Mouse (Mus musculus) stomach, postnatal 0 days (tissue): ENCODE results near the gene Pde4dip. TPM values are rescaled to one million over a fixed set of nuclear protein-coding genes. Genes with fewer than 3 reads are reported as not detected.
A peak's percentile ranks its signal among the peaks of the same experiment; 100 is the strongest.

Source experiments
- ATAC-seq: fragments of 200-750 bp; cut with Nextera tagmentation; 2 replicates; pipeline ENCODE4 v1.8.0; 2017; ENCODE audit not compliant: low FRiP score, low TSS enrichment
- DNase-seq: peaks from one replicate; pipeline ENCODE4 v3.0.0-alpha.2; 2016; ENCODE audit warnings: low spot score
- H3K27ac ChIP-seq: fragments of 300-500 bp; sonication (generic); replicated peaks from 2 replicates; pipeline ENCODE4 v1.5.1; 2014; ENCODE audit warnings: mild to moderate bottlenecking, control low read depth
- H3K27me3 ChIP-seq: fragments of 300-500 bp; sonication (generic); 2 replicates; pipeline ENCODE4 v1.6.1; 2014; ENCODE audit warnings: low read length; ENCODE audit not compliant: control insufficient read depth, insufficient read depth
- H3K36me3 ChIP-seq: fragments of 300-500 bp; sonication (generic); 2 replicates; pipeline ENCODE4 v1.6.1; 2014; ENCODE audit warnings: low read length, mixed read lengths; ENCODE audit not compliant: control insufficient read depth, insufficient read depth
- H3K4me1 ChIP-seq: fragments of 300-500 bp; sonication (generic); replicated peaks from 2 replicates; pipeline ENCODE4 v1.6.1; 2014; ENCODE audit warnings: antibody characterized with exemption; ENCODE audit not compliant: control insufficient read depth, insufficient read depth
- H3K4me2 ChIP-seq: fragments of 300-500 bp; sonication (generic); replicated peaks from 2 replicates; pipeline ENCODE4 v1.6.1; 2014; ENCODE audit warnings: low read depth, mild to moderate bottlenecking, control low read depth, moderate library complexity
- H3K4me3 ChIP-seq: fragments of 300-500 bp; sonication (generic); 2 replicates; pipeline ENCODE4 v1.5.1; 2014; ENCODE audit warnings: low read depth, low read length, control low read depth
- H3K9ac ChIP-seq: fragments of 300-500 bp; sonication (generic); 2 replicates; pipeline ENCODE4 v1.6.1; 2014; ENCODE audit warnings: mild to moderate bottlenecking, low read length, control low read depth, mixed read lengths
- H3K9me3 ChIP-seq: fragments of 300-500 bp; sonication (generic); 2 replicates; pipeline ENCODE4 v1.6.1; 2016; ENCODE audit warnings: low read length; ENCODE audit not compliant: control insufficient read depth
- CTCF ChIP-seq: IDR thresholded peaks from 2 replicates; pipeline ENCODE4 v1.5.1; 2016; ENCODE audit warnings: antibody characterized with exemption, low read depth, mild to moderate bottlenecking, moderate library complexity
- EP300 ChIP-seq: optimal IDR thresholded peaks from 2 replicates; pipeline ENCODE3; 2016; ENCODE audit warnings: antibody characterized with exemption
- WGBS: fragments of 180-500 bp; shearing (Covaris S2); extraction: QIAGEN DNeasy Blood & Tissue Kit; methylation state at CpG from one replicate; pipeline ENCODE4 v1.1.7; 2014; 5-methylcytosine and 5-hydroxymethylcytosine counted together
- polyA plus RNA-seq: library from polyadenylated mRNA; unstranded; fragments of >200 nt; fragmentation: Nextera tagmentation; extraction: Ambion mirVana; gene quantifications from 2 replicates; pipeline ENCODE4 v1.2.1, GENCODE M21; 2015

The Pde4dip gene
- polyA plus RNA-seq, 1 experiment from 2014 or later = 9.9 TPM

- TF ChIP-seq EP300 (no peak), CTCF (0 out of 2 replicates have a peak, but pooled peaks have one; percentile 19)
- Histone ChIP-seq H3K4me3 (peak overlapping the region; percentile 86), H3K9ac (peak overlapping the region; percentile 74), H3K9me3 (no peaks in the 10 kb centered on the region), H3K4me2 (peak overlapping the region; percentile 86), H3K27me3 (no peaks in the 10 kb centered on the region), H3K4me1 (peaks cover 8% of the 10 kb centered on the region; the same call in 1 of the 2 replicates), H3K36me3 (0 out of 2 replicates have a peak, but pooled peaks cover 3% of the 10 kb centered on the region), H3K27ac (peak overlapping the region; percentile 88)
- ATAC-seq (no peak), DNase-seq (no peak)
- WGBS = 1% methylated on average over 40 of the region's 40 CpGs
Observed at GRCm38 (mm10) chr3:97767041-97767770, 121.3 kb downstream of the Pde4dip start.

- TF ChIP-seq EP300 = no peak
- Histone ChIP-seq H3K4me1 (peaks cover 8% of the 10 kb centered on the region; the same call in 1 of the 2 replicates), H3K4me2 (peak overlapping the region; percentile 86), H3K9me3 (no peaks in the 10 kb centered on the region), H3K36me3 (0 out of 2 replicates have a peak, but pooled peaks cover 3% of the 10 kb centered on the region), H3K4me3 (peak overlapping the region; percentile 86), H3K27ac (no peak overlapping the region), H3K9ac (peak overlapping the region; percentile 74), H3K27me3 (no peaks in the 10 kb centered on the region)
- WGBS = 29% methylated on average over 9 of the region's 9 CpGs
- no peak for ATAC-seq
- DNase-seq = no peak
Observed at GRCm38 (mm10) chr3:97766459-97766858, 122.0 kb downstream of the Pde4dip start.

GRCm38 (mm10) chr3:97764152-97764551 lies 124.4 kb downstream of the Pde4dip start:
- no peak overlapping the region for H3K4me3 ChIP-seq
- 0 out of 2 replicates have a peak, but pooled peaks cover 3% of the 10 kb centered on the region for H3K36me3 ChIP-seq
- H3K4me1 ChIP-seq = peaks cover 8% of the 10 kb centered on the region; the same call in 1 of the 2 replicates
- peak overlapping the region; percentile 36; the same call in 1 of the 2 replicates for H3K27ac ChIP-seq
- H3K9ac ChIP-seq = no peak overlapping the region
- no peaks in the 10 kb centered on the region for H3K27me3 ChIP-seq
- no peak for DNase-seq
- ATAC-seq = no peak
- WGBS = 40% methylated on average over 5 of the region's 5 CpGs
- TF ChIP-seq EP300 (no peak), CTCF (no peak)
- peak overlapping the region; percentile 42 for H3K4me2 ChIP-seq
- H3K9me3 ChIP-seq = no peaks in the 10 kb centered on the region

GRCm38 (mm10) chr3:97761951-97762350 lies 126.6 kb downstream of the Pde4dip start:
- Histone ChIP-seq H3K36me3 (0 out of 2 replicates have a peak, but pooled peaks cover 8% of the 10 kb centered on the region), H3K4me1 (peaks cover 6% of the 10 kb centered on the region; the same call in 1 of the 2 replicates), H3K27ac (no peak overlapping the region), H3K9ac (no peak overlapping the region), H3K4me3 (no peak overlapping the region), H3K4me2 (no peak overlapping the region), H3K9me3 (no peaks in the 10 kb centered on the region), H3K27me3 (no peaks in the 10 kb centered on the region)
- TF ChIP-seq EP300 = no peak
- TF ChIP-seq CTCF = no peak
- ATAC-seq (no peak), DNase-seq (no peak)
- 71% methylated on average over 6 of the region's 6 CpGs for WGBS

GRCm38 (mm10) chr3:97761168-97761567 lies 127.3 kb downstream of the Pde4dip start:
- Histone ChIP-seq H3K27ac (no peak overlapping the region), H3K4me3 (no peak overlapping the region), H3K4me1 (no peaks in the 10 kb centered on the region), H3K27me3 (no peaks in the 10 kb centered on the region), H3K36me3 (peaks cover 14% of the 10 kb centered on the region), H3K9ac (no peak overlapping the region), H3K9me3 (no peaks in the 10 kb centered on the region), H3K4me2 (no peak overlapping the region)
- no peak for TF ChIP-seq CTCF
- no peak for TF ChIP-seq EP300
- no peak for DNase-seq
- no peak for ATAC-seq
- 92% methylated on average over 5 of the region's 5 CpGs for WGBS

GRCm38 (mm10) chr3:97759846-97760245 lies 128.7 kb downstream of the Pde4dip start:
- Histone ChIP-seq H3K36me3 (peaks cover 21% of the 10 kb centered on the region), H3K27me3 (no peaks in the 10 kb centered on the region), H3K4me3 (no peak overlapping the region), H3K27ac (no peak overlapping the region), H3K4me2 (no peak overlapping the region), H3K9me3 (no peaks in the 10 kb centered on the region), H3K4me1 (no peaks in the 10 kb centered on the region), H3K9ac (no peak overlapping the region)
- WGBS = 73% methylated on average over 5 of the region's 5 CpGs
- ATAC-seq = no peak
- DNase-seq = no peak
- no peak for TF ChIP-seq CTCF
- no peak for TF ChIP-seq EP300
